Mouse (Mus musculus): Measurements from ENCODE around the gene Gaa. TPM values are rescaled to one million over a fixed set of nuclear protein-coding genes. Genes with fewer than 3 reads are reported as not detected.

The Gaa gene
- polyA plus RNA-seq, 1 experiment from 2014 or later: 35.5 TPM

DNA sequence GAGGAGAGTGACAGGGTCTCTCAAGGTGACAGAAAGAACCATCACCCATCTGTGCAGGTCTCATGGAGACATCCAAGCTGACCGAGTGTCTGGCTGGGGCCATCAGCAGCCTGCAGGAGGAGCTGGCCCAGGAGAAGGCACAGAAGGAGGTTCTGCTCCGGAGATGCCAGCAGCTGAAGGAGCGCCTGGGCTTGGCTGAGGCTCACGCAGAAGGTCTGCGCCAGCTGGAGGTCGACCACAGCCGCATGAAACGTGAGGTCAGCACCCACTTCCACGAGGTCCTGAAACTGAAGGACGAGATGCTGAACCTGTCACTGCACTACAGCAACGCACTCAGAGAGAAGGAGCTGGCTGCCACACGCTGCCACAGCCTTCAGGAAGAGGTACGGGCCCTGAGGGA lies 54.8 kb downstream of the Gaa start:
- Histone ChIP-seq H3K27me3 (ENCODE audit: insufficient read depth, poor library complexity, severe bottlenecking) (no peaks in the 10 kb centered on the region), H3K9me3 (peaks cover 7% of the 10 kb centered on the region), H3K4me1 (replicated peaks) (no peaks in the 10 kb centered on the region), H3K4me3 (no peak overlapping the region), H3K36me3 (no peaks in the 10 kb centered on the region), H3K27ac (no peak overlapping the region)
- DNase-seq (ENCODE audit: low spot score): no peak
- WGBS: 81% methylated on average over 13 of the region's 13 CpGs

DNA sequence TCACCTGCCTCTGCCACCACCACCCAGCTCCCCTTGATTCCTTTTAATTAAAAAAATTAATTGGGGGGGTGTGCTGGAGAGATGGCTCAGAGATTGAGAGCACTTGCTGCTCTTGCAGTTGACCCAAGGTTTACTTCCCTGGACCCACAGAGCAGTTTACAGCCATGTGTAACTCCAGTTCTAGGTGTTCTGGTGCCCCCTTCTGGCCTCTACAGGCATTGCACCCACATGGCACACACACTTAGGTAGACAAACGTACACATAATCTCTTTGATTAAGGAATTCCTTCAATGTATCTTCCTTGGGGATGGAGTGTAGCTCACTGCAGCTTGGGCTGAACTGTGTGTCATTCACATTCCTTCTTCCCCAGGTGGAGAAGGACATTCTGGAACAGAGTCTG lies 57.4 kb downstream of the Gaa start:
- 94% methylated on average over 1 of the region's 1 CpGs for WGBS
- H3K27me3 ChIP-seq (ENCODE audit: insufficient read depth, poor library complexity, severe bottlenecking): peaks cover 4% of the 10 kb centered on the region; the same call in 1 of the 2 replicates
- H3K4me3 ChIP-seq: no peak overlapping the region
- peaks cover 7% of the 10 kb centered on the region for H3K9me3 ChIP-seq
- no peak for DNase-seq (ENCODE audit: low spot score)
- H3K27ac ChIP-seq: no peak overlapping the region
- no peaks in the 10 kb centered on the region for H3K36me3 ChIP-seq
- no peaks in the 10 kb centered on the region for H3K4me1 ChIP-seq (replicated peaks)

DNA sequence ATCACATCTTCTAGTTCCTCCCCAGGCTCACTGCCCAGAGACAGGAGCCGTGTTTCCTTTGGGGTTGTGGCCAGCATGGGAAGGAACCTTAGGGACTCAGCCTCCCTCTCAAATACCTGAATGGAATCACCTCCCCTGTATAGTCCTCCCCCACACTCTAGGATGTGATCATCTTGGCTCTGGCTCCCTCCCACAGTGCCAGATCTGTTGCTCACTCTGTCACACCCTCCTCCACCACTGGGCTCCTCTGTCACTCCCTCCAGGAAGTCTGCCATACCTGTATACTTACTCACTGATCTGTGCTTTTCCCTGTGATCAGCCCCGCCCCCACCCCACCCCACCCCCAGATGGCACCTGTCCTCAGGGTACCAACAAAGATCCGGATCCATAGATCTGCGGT lies 62.9 kb downstream of the Gaa start:
- Histone ChIP-seq H3K4me1 (replicated peaks) (peaks cover 6% of the 10 kb centered on the region; the same call in 1 of the 2 replicates), H3K27ac (no peak overlapping the region), H3K4me3 (no peak overlapping the region), H3K36me3 (no peaks in the 10 kb centered on the region), H3K9me3 (no peaks in the 10 kb centered on the region), H3K27me3 (ENCODE audit: insufficient read depth, poor library complexity, severe bottlenecking) (peaks cover 16% of the 10 kb centered on the region)
- 65% methylated on average over 4 of the region's 4 CpGs for WGBS
- DNase-seq (ENCODE audit: low spot score): no peak

DNA sequence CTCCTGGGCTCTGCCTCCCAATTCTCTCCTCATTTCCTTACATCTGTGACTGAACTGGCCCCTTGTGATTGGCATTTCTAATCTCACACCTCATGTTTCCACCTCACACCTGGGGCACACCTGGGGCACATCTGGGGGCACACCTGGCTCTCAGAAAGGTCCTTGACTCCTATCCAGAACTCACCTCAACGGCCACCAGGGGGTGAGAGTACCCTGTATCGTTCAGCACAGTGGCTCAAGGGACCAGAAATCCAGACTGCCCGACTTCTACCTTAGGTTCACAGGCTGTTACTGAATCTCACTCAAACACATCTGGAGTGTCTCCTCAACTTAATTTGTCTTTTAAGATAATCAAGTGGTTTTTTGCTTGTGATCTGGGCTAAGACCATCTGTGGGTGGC lies 64.3 kb downstream of the Gaa start:
- no peak overlapping the region for H3K4me3 ChIP-seq
- H3K36me3 ChIP-seq: no peaks in the 10 kb centered on the region
- H3K9me3 ChIP-seq: no peaks in the 10 kb centered on the region
- WGBS: 56% methylated on average over 3 of the region's 3 CpGs
- peaks cover 20% of the 10 kb centered on the region for H3K27me3 ChIP-seq (ENCODE audit: insufficient read depth, poor library complexity, severe bottlenecking)
- no peak for DNase-seq (ENCODE audit: low spot score)
- H3K4me1 ChIP-seq (replicated peaks): peaks cover 6% of the 10 kb centered on the region; the same call in 1 of the 2 replicates
- H3K27ac ChIP-seq: no peak overlapping the region

Other genes with a start within 250 kb of the Gaa start
- 86.6 and 112 TPM in 2 replicates for gene Cbx2, start 244.9 kb upstream of the Gaa start, polyA plus RNA-seq (2016; fragmentation: Nextera tagmentation; extraction: Ambion mirVana)
- gene Cbx8, start 226.9 kb upstream of the Gaa start, polyA plus RNA-seq (2016; fragmentation: Nextera tagmentation; extraction: Ambion mirVana): 11.2 and 13.0 TPM in 2 replicates
- 4.4 and 8.2 TPM in 2 replicates for gene Cbx4, start 181.7 kb upstream of the Gaa start, polyA plus RNA-seq (2016; fragmentation: Nextera tagmentation; extraction: Ambion mirVana)
- 29.5 and 37.9 TPM in 2 replicates for gene Tbc1d16, start 39.4 kb upstream of the Gaa start, polyA plus RNA-seq (2016; fragmentation: Nextera tagmentation; extraction: Ambion mirVana)
- gene Ccdc40, start 39.3 kb upstream of the Gaa start, polyA plus RNA-seq (2016; fragmentation: Nextera tagmentation; extraction: Ambion mirVana): 20.0 and 21.3 TPM in 2 replicates
- 458 and 477 TPM in 2 replicates for gene Eif4a3, start 32.2 kb downstream of the Gaa start, polyA plus RNA-seq (2016; fragmentation: Nextera tagmentation; extraction: Ambion mirVana)
- gene Card14, start 39.9 kb downstream of the Gaa start, polyA plus RNA-seq (2016; fragmentation: Nextera tagmentation; extraction: Ambion mirVana): 0.04 TPM in 1 of 2 replicates, not detected in the other
- 6.8 and 7.1 TPM in 2 replicates for gene Sgsh, start 87.6 kb downstream of the Gaa start, polyA plus RNA-seq (2016; fragmentation: Nextera tagmentation; extraction: Ambion mirVana)
- gene Slc26a11, start 87.7 kb downstream of the Gaa start, polyA plus RNA-seq (2016; fragmentation: Nextera tagmentation; extraction: Ambion mirVana): 6.1 and 7.8 TPM in 2 replicates
- 1.5 and 1.8 TPM in 2 replicates for gene Rnf213, start 125.2 kb downstream of the Gaa start, polyA plus RNA-seq (2016; fragmentation: Nextera tagmentation; extraction: Ambion mirVana)
- 21.4 and 23.4 TPM in 2 replicates for gene Endov, start 223.5 kb downstream of the Gaa start, polyA plus RNA-seq (2016; fragmentation: Nextera tagmentation; extraction: Ambion mirVana)

Data from hindbrain, embryonic 10.5 days (tissue).